Mouse (Mus musculus): ENCODE data around the gene Cdkal1.

GRCm38 (mm10) chr13:29148616-29149015 is 706.9 kb downstream of the Cdkal1 start:
- TF ChIP-seq CTCF (IDR thresholded peaks at IDR 0.05; ENCODE audit: low read depth) (no peak), EP300 (IDR thresholded peaks at IDR 0.05; ENCODE audit: low read depth) (no peak)

All from liver, postnatal 0 days (tissue).